Mouse (Mus musculus) ES-E14 (cell line): Measurements from ENCODE around the gene Zfp526. TPM values are rescaled to one million over a fixed set of nuclear protein-coding genes. Genes with fewer than 3 reads are reported as not detected.

Source experiments
- DNase-seq: peaks from one replicate; pipeline ENCODE4 v3.0.0-alpha.2; 2013; ENCODE audit warnings: low read depth, low spot score
- H3K27ac ChIP-seq: 2 replicates; pipeline ENCODE4 v1.5.1; 2012; ENCODE audit warnings: low read depth, mild to moderate bottlenecking, low read length, moderate library complexity, mixed read lengths; ENCODE audit not compliant: poor library complexity, insufficient read depth, severe bottlenecking
- H3K36me3 ChIP-seq: 2 replicates; pipeline ENCODE4 v1.6.1; 2012; ENCODE audit warnings: mild to moderate bottlenecking, low read length, moderate library complexity, mixed read lengths; ENCODE audit not compliant: control insufficient read depth, poor library complexity, insufficient read depth, severe bottlenecking
- H3K4me1 ChIP-seq, 2 experiments: fragments of 150-350 bp in 1 of 2; sonication (generic) in 1 of 2; 2 replicates each; pipeline ENCODE4 v1.6.1; 2012; ENCODE audit warnings: low read length in 2 of 2, mild to moderate bottlenecking in 1 of 2, mixed read lengths in 1 of 2; ENCODE audit not compliant: control insufficient read depth in 2 of 2, insufficient read depth in 2 of 2, poor library complexity in 1 of 2
- H3K4me3 ChIP-seq, 2 experiments: fragments of 150-350 bp in 1 of 2; sonication (generic) in 1 of 2; 2 replicates each; pipeline ENCODE4 v1.5.1; 2012; ENCODE audit warnings: low read length in 2 of 2, low read depth in 1 of 2, mild to moderate bottlenecking in 1 of 2, mixed read lengths in 1 of 2; ENCODE audit not compliant: insufficient read depth in 1 of 2, poor library complexity in 1 of 2, severe bottlenecking in 1 of 2
- H3K9ac ChIP-seq: 2 replicates; pipeline ENCODE4 v1.6.1; 2012; ENCODE audit warnings: low read depth, mild to moderate bottlenecking, low read length, mixed read lengths; ENCODE audit not compliant: poor library complexity, insufficient read depth, severe bottlenecking
- H3K9me3 ChIP-seq: fragments of 150-350 bp; sonication (generic); 2 replicates; pipeline ENCODE4 v1.6.1; 2012; ENCODE audit warnings: low read depth, mild to moderate bottlenecking, low read length; ENCODE audit not compliant: control insufficient read depth, insufficient read depth
- CHD2 ChIP-seq: IDR thresholded peaks from 2 replicates; pipeline ENCODE4 v1.6.1; 2014; ENCODE audit warnings: mild to moderate bottlenecking, low read depth, low read length, inconsistent platforms
- HCFC1 ChIP-seq: IDR thresholded peaks from 2 replicates; pipeline ENCODE4 v1.6.1; 2012; ENCODE audit warnings: low read length, inconsistent platforms, borderline replicate concordance; ENCODE audit not compliant: insufficient read depth
- MAFK ChIP-seq: IDR thresholded peaks from 2 replicates; pipeline ENCODE4 v1.6.1; 2014; ENCODE audit warnings: mild to moderate bottlenecking, low read depth, low read length, inconsistent platforms; ENCODE audit not compliant: insufficient read depth
- ZC3H11A ChIP-seq: IDR thresholded peaks from 2 replicates; pipeline ENCODE4 v1.6.1; 2012; ENCODE audit warnings: low read depth, mild to moderate bottlenecking, inconsistent platforms, low read length, borderline replicate concordance
- ZNF384 ChIP-seq: IDR thresholded peaks from 2 replicates; pipeline ENCODE4 v1.6.1; 2012; ENCODE audit warnings: low read depth, low read length, inconsistent platforms
- in situ Hi-C, 2 experiments: fragments of 600-800 bp; cut with MboI; formaldehyde crosslinking; loops; one replicate each; pipeline ENCODE4 v1.15.1; 2025; ENCODE audit warnings: low sequenced_read_pairs in 2 of 2, inconsistent platforms in 1 of 2; ENCODE audit not compliant: unreplicated experiment in 2 of 2
- total RNA-seq: library from RNA; depleted of rRNA; stranded (reverse); fragments of 300-350 nt; gene quantifications from 2 replicates; pipeline ENCODE4 v1.2.3, GENCODE M21; 2012

Gene Zfp526
- total RNA-seq, 1 experiment: 5.0 TPM

DNA sequence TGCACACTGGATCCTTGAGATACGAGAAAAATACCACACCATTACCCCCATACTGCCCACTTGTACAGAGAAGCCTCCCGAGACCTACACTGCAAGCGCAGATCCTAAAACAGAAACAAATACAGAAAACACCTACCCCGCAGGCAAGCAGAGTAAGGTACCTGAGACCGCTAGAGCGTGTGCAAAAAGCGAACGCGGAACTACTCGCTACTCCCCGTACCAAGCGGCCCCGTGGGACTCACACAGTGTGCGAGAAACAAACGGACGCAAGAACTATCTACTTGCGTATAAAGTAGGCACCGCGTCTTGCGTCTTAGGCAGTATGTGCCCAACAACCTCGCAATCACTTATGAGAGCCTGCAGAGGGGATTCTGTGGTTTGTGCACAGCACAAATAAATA, 39.4 kb upstream of the Zfp526 start:
- H3K4me3 ChIP-seq: peak overlapping the region; percentile 29 to 37; a peak in 3 of 4 replicates
- H3K9me3 ChIP-seq: no peaks in the 10 kb centered on the region
- no peaks in the 10 kb centered on the region for H3K36me3 ChIP-seq
- in situ Hi-C loops: no loop called here
- H3K9ac ChIP-seq: 0 out of 2 replicates have a peak overlapping the region, but pooled peaks have one; percentile 5
- peaks cover 0 to 3% of the 10 kb centered on the region in 2 experiments; a peak in 1 of 4 replicates for H3K4me1 ChIP-seq
- no peak for DNase-seq
- no peak overlapping the region for H3K27ac ChIP-seq
- TF ChIP-seq MAFK: no peak
- no peak for TF ChIP-seq ZNF384
- TF ChIP-seq HCFC1: no peak
- no peak for TF ChIP-seq CHD2

DNA sequence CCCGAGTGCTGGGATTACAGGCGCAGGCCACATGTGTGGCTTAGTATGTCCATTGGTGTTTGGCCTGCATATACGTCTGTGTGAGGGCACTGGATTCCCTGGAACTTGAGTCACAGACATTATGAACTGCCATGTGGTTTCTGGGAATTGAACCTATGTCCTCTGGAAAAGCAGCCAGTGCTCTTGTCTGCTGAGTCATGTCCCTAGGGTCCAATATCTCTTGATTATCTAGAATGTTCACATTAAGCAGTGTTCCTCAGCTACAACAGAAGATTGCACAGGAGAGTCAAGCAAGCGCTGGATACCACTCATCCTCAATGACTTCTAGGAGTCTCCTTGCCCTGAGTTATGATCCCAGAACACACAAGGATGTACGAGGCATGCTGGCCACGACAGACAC, 37.1 kb upstream of the Zfp526 start:
- H3K4me3 ChIP-seq: no peak overlapping the region
- no peak overlapping the region for H3K27ac ChIP-seq
- in situ Hi-C loops: no loop called here
- no peak overlapping the region for H3K9ac ChIP-seq
- no peak for DNase-seq
- no peak for TF ChIP-seq ZC3H11A
- no peak for TF ChIP-seq ZNF384
- TF ChIP-seq MAFK: no peak
- no peak for TF ChIP-seq HCFC1
- TF ChIP-seq CHD2: no peak
- peaks cover 3 to 9% of the 10 kb centered on the region in 2 experiments; a peak in 2 of 4 replicates for H3K4me1 ChIP-seq
- no peaks in the 10 kb centered on the region for H3K9me3 ChIP-seq
- H3K36me3 ChIP-seq: no peaks in the 10 kb centered on the region

DNA sequence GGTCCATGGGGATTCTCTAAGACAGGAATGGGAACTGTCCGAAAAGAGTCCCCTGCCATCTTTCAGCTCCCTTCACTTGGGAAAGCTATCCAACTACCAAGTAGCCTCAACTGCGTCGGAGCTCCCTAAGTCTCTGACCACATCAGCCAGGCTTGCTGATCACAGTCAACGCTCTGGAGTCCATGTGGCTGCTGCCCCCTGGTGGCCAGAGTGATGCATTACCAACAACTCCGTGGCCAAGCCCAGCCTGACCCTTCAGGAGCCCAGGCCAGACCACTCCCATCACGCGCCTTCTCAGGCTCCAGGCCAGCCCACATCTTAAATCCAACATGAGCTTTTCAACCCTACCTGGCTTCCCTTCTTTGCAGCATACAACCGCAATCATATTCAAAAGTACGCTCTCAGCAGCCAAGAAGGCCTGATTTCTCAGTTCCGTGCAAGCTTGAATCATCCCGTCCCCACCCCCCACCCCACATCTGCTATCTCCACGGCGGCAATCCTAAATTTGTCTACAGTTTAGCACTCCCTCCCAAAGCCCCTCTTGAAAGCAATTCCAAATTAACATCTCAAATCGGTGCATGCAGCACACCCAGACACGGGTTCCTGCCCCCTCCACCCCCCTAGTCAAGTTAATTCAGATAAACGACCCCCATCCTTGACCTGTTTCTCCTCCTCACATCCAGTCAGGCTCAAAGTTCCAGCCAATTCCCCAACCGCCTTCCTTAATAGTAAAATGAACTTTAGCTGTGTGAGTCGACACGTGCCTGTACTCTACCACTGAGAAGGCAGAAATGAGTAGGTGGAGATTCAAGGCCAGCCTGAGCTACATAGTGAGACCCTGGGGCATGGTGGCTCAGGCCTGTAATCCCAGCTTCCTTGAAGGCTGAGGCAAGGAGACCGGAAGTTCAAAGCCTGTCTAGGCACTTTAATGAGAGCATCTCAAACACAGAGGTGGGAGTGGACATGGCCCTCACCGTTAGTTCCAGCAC, 33.3 kb upstream of the Zfp526 start:
- no peaks in the 10 kb centered on the region for H3K9me3 ChIP-seq
- in situ Hi-C loops: no loop called here
- TF ChIP-seq HCFC1 (0 out of 2 replicates have a peak, but pooled peaks have one; percentile 39), MAFK (no peak), ZNF384 (no peak), ZC3H11A (peak; percentile 73; the same call in 1 of the 2 replicates), CHD2 (no peak)
- H3K4me1 ChIP-seq: peaks cover 7 to 16% of the 10 kb centered on the region in 2 experiments; a peak in 3 of 4 replicates
- H3K4me3 ChIP-seq: peak overlapping the region; percentile 27 to 40
- no peaks in the 10 kb centered on the region for H3K36me3 ChIP-seq
- peak overlapping the region; percentile 42 for H3K9ac ChIP-seq
- H3K27ac ChIP-seq: peak overlapping the region; percentile 83
- DNase-seq: peak; percentile 95

DNA sequence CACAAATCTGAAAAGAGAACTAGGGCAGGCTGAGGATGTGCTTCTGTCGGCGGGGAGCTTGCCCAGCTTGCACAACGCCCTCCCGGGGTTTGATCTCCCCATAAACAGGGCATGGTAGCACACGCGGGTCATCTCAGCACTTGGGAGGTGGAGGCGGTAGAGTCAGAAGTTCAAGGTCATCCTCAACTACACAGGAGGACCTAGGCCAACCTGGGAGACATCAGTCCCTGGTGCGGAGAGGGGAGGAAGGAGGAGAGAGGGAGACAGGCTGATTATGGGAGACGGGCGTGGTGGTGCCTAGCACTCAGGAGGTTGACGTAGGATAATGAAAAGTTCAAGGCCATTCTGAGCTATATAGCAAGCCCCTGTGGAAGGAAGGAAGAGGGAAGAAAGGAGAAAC, 30.4 kb upstream of the Zfp526 start:
- H3K4me3 ChIP-seq: no peak overlapping the region
- no peak overlapping the region for H3K9ac ChIP-seq
- DNase-seq: no peak
- H3K9me3 ChIP-seq: no peaks in the 10 kb centered on the region
- H3K36me3 ChIP-seq: no peaks in the 10 kb centered on the region
- in situ Hi-C loops: no loop called here
- no peak overlapping the region for H3K27ac ChIP-seq
- no peak for TF ChIP-seq CHD2
- H3K4me1 ChIP-seq: peaks cover 7 to 16% of the 10 kb centered on the region in 2 experiments; a peak in 3 of 4 replicates
